Mouse (Mus musculus) CH12.LX (cell line): ENCODE measurements around the gene Ccl22. TPM values are rescaled to one million over a fixed set of nuclear protein-coding genes. Genes with fewer than 3 reads are reported as not detected.

Experiments used
- DNase-seq: peaks from one replicate; pipeline ENCODE4 v3.0.0-alpha.2; 2013; ENCODE audit errors: extremely low read depth
- H3K27ac ChIP-seq: 2 replicates; pipeline ENCODE4 v1.5.1; 2012; ENCODE audit warnings: low read depth, mild to moderate bottlenecking, control low read depth, moderate library complexity; ENCODE audit not compliant: insufficient read depth
- H3K27me3 ChIP-seq: replicated peaks from 2 replicates; pipeline ENCODE3; 2012; ENCODE audit warnings: inconsistent platforms
- H3K36me3 ChIP-seq, 2 experiments: replicated peaks in 1 of 2; 2 replicates each; pipeline versions ENCODE3 to v1.6.1; 2012; ENCODE audit warnings: inconsistent platforms in 1 of 2, low read length in 1 of 2, mild to moderate bottlenecking in 1 of 2, mixed read lengths in 1 of 2, moderate library complexity in 1 of 2; ENCODE audit not compliant: control insufficient read depth in 1 of 2, insufficient read depth in 1 of 2
- H3K4me1 ChIP-seq, 2 experiments: 2 replicates each; pipeline ENCODE4 v1.6.1; 2012; ENCODE audit warnings: inconsistent platforms in 1 of 2, moderate library complexity in 1 of 2; ENCODE audit not compliant: insufficient read depth in 2 of 2, control insufficient read depth in 1 of 2
- H3K4me2 ChIP-seq: 2 replicates; pipeline ENCODE4 v1.6.1; 2012; ENCODE audit warnings: low read depth, mild to moderate bottlenecking, control low read depth; ENCODE audit not compliant: poor library complexity, insufficient read depth, severe bottlenecking
- H3K4me3 ChIP-seq, 3 experiments: fragments of 150-350 bp in 1 of 3; sonication (generic) in 1 of 3; replicated peaks in 1 of 3; 2 replicates each; pipeline versions ENCODE3 to v1.5.1; 2011 to 2012; ENCODE audit warnings: low read depth in 2 of 3, low read length in 2 of 3, mild to moderate bottlenecking in 2 of 3, moderate library complexity in 2 of 3, control low read depth in 1 of 3, improper control_type of control experiment in 1 of 3, inconsistent platforms in 1 of 3, mixed read lengths in 1 of 3; ENCODE audit not compliant: poor library complexity in 1 of 3
- H3K79me2 ChIP-seq: replicated peaks from 2 replicates; pipeline ENCODE4 v1.6.1; 2012; ENCODE audit warnings: mild to moderate bottlenecking, moderate library complexity; ENCODE audit not compliant: control insufficient read depth, poor library complexity, insufficient read depth, severe bottlenecking; ENCODE audit errors: extremely low read depth
- H3K9ac ChIP-seq: 2 replicates; pipeline ENCODE4 v1.6.1; 2012; ENCODE audit warnings: low read depth, mild to moderate bottlenecking, control low read depth, moderate library complexity; ENCODE audit not compliant: insufficient read depth
- H3K9me3 ChIP-seq: replicated peaks from 2 replicates; pipeline ENCODE3; 2012; ENCODE audit warnings: low read length, inconsistent platforms, mixed read lengths
- BHLHE40 ChIP-seq: IDR thresholded peaks from 2 replicates; pipeline ENCODE4 v1.6.1; 2011; ENCODE audit warnings: mild to moderate bottlenecking, low read depth, low read length, improper control_type of control experiment
- CTCF ChIP-seq, 2 experiments: IDR thresholded peaks in 1 of 2; conservative IDR thresholded peaks in 1 of 2; 2 replicates each; pipeline ENCODE4 v1.5.1; 2011 to 2012; ENCODE audit warnings: low read depth in 2 of 2, low read length in 2 of 2, improper control_type of control experiment in 1 of 2, inconsistent platforms in 1 of 2, mild to moderate bottlenecking in 1 of 2, moderate library complexity in 1 of 2
- E2F4 ChIP-seq: IDR thresholded peaks from 2 replicates; pipeline ENCODE4 v1.6.1; 2011; ENCODE audit warnings: low read depth, low read length, improper control_type of control experiment; ENCODE audit not compliant: insufficient replicate concordance
- EP300 ChIP-seq: IDR thresholded peaks from 2 replicates; pipeline ENCODE4 v1.6.1; 2011; ENCODE audit warnings: low read length, improper control_type of control experiment
- HCFC1 ChIP-seq: IDR thresholded peaks from 2 replicates; pipeline ENCODE4 v1.6.1; 2012; ENCODE audit warnings: low read depth, mild to moderate bottlenecking, inconsistent platforms, low read length, improper control_type of control experiment
- IRF4 ChIP-seq: IDR thresholded peaks from 2 replicates; pipeline ENCODE4 v1.6.1; 2014; ENCODE audit warnings: low read depth, mild to moderate bottlenecking, inconsistent platforms, low read length, improper control_type of control experiment
- JUND ChIP-seq: conservative IDR thresholded peaks from 2 replicates; pipeline ENCODE4 v1.6.1; 2011; ENCODE audit warnings: low read depth, low read length, improper control_type of control experiment
- KAT2A ChIP-seq: IDR thresholded peaks from 2 replicates; pipeline ENCODE4 v1.6.1; 2012; ENCODE audit warnings: low read length, improper control_type of control experiment, inconsistent platforms; ENCODE audit not compliant: insufficient replicate concordance
- MAFK ChIP-seq: IDR thresholded peaks from 2 replicates; pipeline ENCODE4 v1.6.1; 2011; ENCODE audit warnings: low read length, improper control_type of control experiment; ENCODE audit not compliant: insufficient replicate concordance
- MAZ ChIP-seq: IDR thresholded peaks from 2 replicates; pipeline ENCODE4 v1.6.1; 2012; ENCODE audit warnings: low read depth, mild to moderate bottlenecking, inconsistent platforms, low read length, improper control_type of control experiment, moderate library complexity
- MXI1 ChIP-seq: IDR thresholded peaks from 2 replicates; pipeline ENCODE4 v1.6.1; 2011; ENCODE audit warnings: mild to moderate bottlenecking, low read depth, low read length, improper control_type of control experiment
- NELFE ChIP-seq: IDR thresholded peaks from 2 replicates; pipeline ENCODE4 v1.6.1; 2011; ENCODE audit warnings: low read depth, low read length, improper control_type of control experiment
- POLR2A ChIP-seq: IDR thresholded peaks from 2 replicates; pipeline ENCODE4 v1.6.1; 2011; ENCODE audit warnings: low read depth, mild to moderate bottlenecking, improper control_type of control experiment, low read length
- POLR2AphosphoS2 ChIP-seq: IDR thresholded peaks from 2 replicates; pipeline ENCODE4 v1.6.1; 2011; ENCODE audit warnings: low read depth, low read length, improper control_type of control experiment
- RCOR1 ChIP-seq: conservative IDR thresholded peaks from 2 replicates; pipeline ENCODE4 v1.6.1; 2012; ENCODE audit warnings: low read depth, mild to moderate bottlenecking, inconsistent platforms, low read length, improper control_type of control experiment
- SIN3A ChIP-seq: IDR thresholded peaks from 2 replicates; pipeline ENCODE4 v1.6.1; 2012; ENCODE audit warnings: low read length, improper control_type of control experiment, inconsistent platforms
- UBTF ChIP-seq: IDR thresholded peaks from 2 replicates; pipeline ENCODE4 v1.6.1; 2012; ENCODE audit warnings: low read depth, mild to moderate bottlenecking, inconsistent platforms, low read length, improper control_type of control experiment, moderate library complexity
- ZC3H11A ChIP-seq: IDR thresholded peaks from 2 replicates; pipeline ENCODE4 v1.6.1; 2012; ENCODE audit warnings: low read depth, mild to moderate bottlenecking, inconsistent platforms, low read length, improper control_type of control experiment
- ZKSCAN1 ChIP-seq: IDR thresholded peaks from 2 replicates; pipeline ENCODE4 v1.6.1; 2012; ENCODE audit warnings: low read depth, inconsistent platforms, low read length, improper control_type of control experiment, borderline replicate concordance
- dilution Hi-C: fragments of 300-500 bp; cut with MboI; formaldehyde crosslinking; loops from 2 replicates; pipeline ENCODE4 v1.14.3; 2020; ENCODE audit warnings: low sequenced_read_pairs; ENCODE audit not compliant: extremely low pct_unique_long_range_greater_than_20kb, extremely low pct_ligation_motif_present
- in situ Hi-C: fragments of 300-500 bp; cut with MboI; formaldehyde crosslinking; loops from 3 replicates; pipeline ENCODE4 v1.14.3; 2019; ENCODE audit warnings: low sequenced_read_pairs, low pct_ligation_motif_present, low pct_unique_long_range_greater_than_20kb, mixed read lengths
- polyA plus RNA-seq: library from polyadenylated mRNA; unstranded; fragments of >175 nt; gene quantifications from 2 replicates; pipeline ENCODE4 v1.2.1, GENCODE M21; 2012; ENCODE audit warnings: low read depth; ENCODE audit not compliant: insufficient read length
- total RNA-seq, 2 experiments: library from RNA; depleted of rRNA; stranded (reverse); fragments of 300-350 nt in 1 of 2; fragments of >200 nt in 1 of 2; gene quantifications; 2 replicates each; pipeline ENCODE4 v1.2.3; 2012 to 2014

The Ccl22 gene
- total and polyA plus RNA-seq, 3 experiments: 1,396 to 4,546 (median 3,114) TPM

DNA sequence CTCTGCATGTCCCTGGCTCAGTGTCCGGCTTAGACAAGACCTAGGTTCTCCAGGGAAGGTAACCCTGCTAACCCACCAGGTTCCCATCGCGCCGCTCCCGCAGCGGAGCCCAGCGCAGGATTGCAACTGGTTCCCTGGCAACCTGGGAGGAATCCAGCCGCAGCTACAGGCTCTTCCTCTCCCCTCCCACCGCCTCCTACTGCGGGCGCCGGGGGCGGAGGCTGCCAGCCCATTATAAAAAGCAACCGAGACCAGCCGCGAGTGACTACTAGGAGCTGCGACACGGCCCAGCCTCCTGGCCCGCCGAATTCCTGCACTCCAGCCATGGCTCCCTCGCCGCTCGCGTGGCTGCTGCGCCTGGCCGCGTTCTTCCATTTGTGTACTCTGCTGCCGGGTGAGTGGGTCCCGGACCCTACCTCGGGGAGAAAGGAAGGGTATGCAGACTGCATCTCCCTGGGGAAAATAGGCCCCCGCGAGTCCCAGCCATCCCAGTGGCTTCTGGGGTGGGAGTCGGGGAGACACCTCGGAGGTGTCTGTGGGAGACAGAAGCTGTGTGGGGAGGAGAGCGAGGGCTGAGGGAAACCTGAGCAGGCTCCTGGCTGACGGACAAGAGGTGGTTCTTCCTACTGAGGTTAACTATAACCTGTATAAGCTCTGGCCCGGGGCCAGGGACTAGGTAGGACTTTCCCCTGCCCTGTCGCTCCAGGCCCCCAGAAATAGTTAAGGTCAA, 26.7 kb downstream of the Ccl22 start, which contains the start of gene Cx3cl1:
Cx3cl1 (plus strand) TSS at position 69 of the 730 bp plus-strand sequence.
- Histone ChIP-seq H3K9me3 (peaks cover 6% of the 10 kb centered on the region), H3K9ac (no peak within 1 kb of the TSS), H3K27ac (no peak within 1 kb of the TSS), H3K36me3 (peaks cover 0 to 48% of the 10 kb centered on the region in 2 experiments), H3K4me3 (no peak within 1 kb of the TSS), H3K4me1 (peaks cover 21 to 69% of the 10 kb centered on the region in 2 experiments), H3K79me2 (no peaks in the 10 kb centered on the region), H3K27me3 (no peaks in the 10 kb centered on the region), H3K4me2 (no peak within 1 kb of the TSS)
- dilution Hi-C loops: no loop called here
- in situ Hi-C loops: no loop called here
- TF ChIP-seq BHLHE40: no peak
- no peak for TF ChIP-seq HCFC1
- no peak for DNase-seq

DNA sequence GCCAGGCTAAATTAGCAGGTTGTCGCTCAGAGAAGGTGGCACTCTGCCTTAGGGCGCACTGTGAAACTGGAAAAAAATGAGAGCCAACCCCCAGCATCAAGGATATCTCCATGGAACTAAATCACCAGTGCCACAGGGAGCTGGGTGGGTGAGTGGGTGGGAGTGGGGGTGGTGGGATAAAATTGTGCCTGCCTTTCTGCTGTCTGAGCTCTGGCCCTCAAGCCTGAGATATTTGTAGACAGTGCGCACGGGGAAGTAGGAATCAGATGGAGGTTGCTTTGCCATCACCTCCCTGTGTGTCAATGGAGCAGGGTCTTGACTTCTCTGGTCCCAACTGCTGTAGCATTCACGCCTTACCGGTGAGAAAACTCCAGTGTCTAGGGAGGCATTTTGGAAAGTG, 27.7 kb downstream of the Ccl22 start:
- Histone ChIP-seq H3K9ac (no peak overlapping the region), H3K4me3 (no peak overlapping the region), H3K4me2 (no peak overlapping the region), H3K79me2 (no peaks in the 10 kb centered on the region), H3K4me1 (peaks cover 27 to 72% of the 10 kb centered on the region in 2 experiments), H3K27ac (no peak overlapping the region), H3K9me3 (peaks cover 6% of the 10 kb centered on the region), H3K36me3 (peaks cover 0 to 49% of the 10 kb centered on the region in 2 experiments), H3K27me3 (no peaks in the 10 kb centered on the region)
- dilution Hi-C loops: no loop called here
- in situ Hi-C loops: no loop called here
- DNase-seq: no peak
- TF ChIP-seq MXI1: no peak
- no peak for TF ChIP-seq UBTF
- no peak for TF ChIP-seq E2F4
- no peak for TF ChIP-seq ZKSCAN1
- TF ChIP-seq MAZ: no peak
- no peak for TF ChIP-seq CTCF (conservative IDR thresholded peaks at IDR 0.05 in 1 of 2, IDR thresholded peaks at IDR 0.05 in 1 of 2; ENCODE audit: low read depth in 2 of 2, low read length in 2 of 2)
- no peak for TF ChIP-seq EP300
- no peak for TF ChIP-seq JUND
- TF ChIP-seq IRF4: no peak
- no peak for TF ChIP-seq SIN3A
- TF ChIP-seq ZC3H11A: no peak
- TF ChIP-seq NELFE: no peak
- no peak for TF ChIP-seq POLR2A
- TF ChIP-seq KAT2A: no peak
- no peak for TF ChIP-seq MAFK
- TF ChIP-seq RCOR1: no peak
- no peak for TF ChIP-seq POLR2AphosphoS2
